Mouse (Mus musculus) neutrophil, adult 65 days (primary cell): ENCODE measurements around the gene Gm21778. TPM values are rescaled to one million over a fixed set of nuclear protein-coding genes. Genes with fewer than 3 reads are reported as not detected.

Experiments used
- total RNA-seq: library from RNA; stranded (reverse); gene quantifications from 2 replicates; pipeline ENCODE4 v1.2.4, GENCODE M21; 2023

Gm21778 gene
- not detected in 2 replicates for total RNA-seq

DNA sequence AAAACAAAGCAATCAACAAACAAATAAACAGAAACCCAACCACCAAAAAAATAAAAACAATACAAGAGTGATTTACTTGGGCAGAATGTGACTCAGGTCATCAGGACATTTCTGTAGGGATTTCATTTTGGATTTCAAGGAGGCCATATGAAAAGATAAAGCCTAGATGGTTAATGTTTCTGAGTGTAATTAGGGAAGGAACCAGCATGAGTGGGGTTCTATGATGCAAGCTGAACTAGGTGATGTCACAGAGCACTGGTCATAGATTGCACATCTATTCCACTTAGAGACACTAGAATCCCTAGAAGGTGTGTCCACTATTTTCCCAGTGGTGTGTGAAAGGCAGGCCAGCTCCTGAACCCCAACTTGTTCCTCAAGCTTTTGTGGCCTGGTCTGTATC is at the start of gene Gm21778:
TSS of gene Gm21778 (plus strand) at position 301 of the 400 bp plus-strand sequence.

Other genes starting within 250 kb of the Gm21778 start
- not detected in 2 replicates for gene Gm20914, start 216.5 kb upstream of the Gm21778 start, total RNA-seq
- not detected in 2 replicates for gene Gm28171, start 149.1 kb upstream of the Gm21778 start, total RNA-seq